Mouse (Mus musculus) WW6 (cell line): ENCODE measurements around the gene Msl1.

Source experiments
- DNase-seq: peaks from one replicate; pipeline ENCODE4 v3.0.0-alpha.2; 2013; ENCODE audit warnings: low read depth, low spot score

Gene Msl1

GRCm38 (mm10) chr11:98764091-98764490 lies 31.2 kb upstream of the Msl1 start:
- no peak for DNase-seq

GRCm38 (mm10) chr11:98764746-98765145 lies 30.6 kb upstream of the Msl1 start:
- no peak for DNase-seq

GRCm38 (mm10) chr11:98765421-98766309 lies 29.7 kb upstream of the Msl1 start:
- DNase-seq: no peak

GRCm38 (mm10) chr11:98766346-98766745 lies 29.0 kb upstream of the Msl1 start:
- DNase-seq: no peak

- no peak for DNase-seq
These were observed 28.5 kb upstream of the Msl1 start for GRCm38 (mm10) chr11:98766816-98767215.

GRCm38 (mm10) chr11:98767276-98767675 lies 28.0 kb upstream of the Msl1 start:
- DNase-seq: no peak

- DNase-seq: no peak
These were observed 27.6 kb upstream of the Msl1 start for GRCm38 (mm10) chr11:98767713-98768112.

- DNase-seq: no peak
These were observed 26.9 kb upstream of the Msl1 start for GRCm38 (mm10) chr11:98768127-98769006.

GRCm38 (mm10) chr11:98769007-98769954 lies 26.0 kb upstream of the Msl1 start:
- no peak for DNase-seq

GRCm38 (mm10) chr11:98770096-98770975 lies 25.0 kb upstream of the Msl1 start:
- DNase-seq: no peak

- DNase-seq: no peak
These were observed 24.2 kb upstream of the Msl1 start for GRCm38 (mm10) chr11:98771131-98771530.

GRCm38 (mm10) chr11:98771844-98772525 lies 23.3 kb upstream of the Msl1 start:
- DNase-seq: no peak

GRCm38 (mm10) chr11:98772667-98773171 lies 22.6 kb upstream of the Msl1 start:
- DNase-seq: no peak

GRCm38 (mm10) chr11:98773635-98774295 lies 21.6 kb upstream of the Msl1 start:
- DNase-seq: peak; percentile 97

- no peak for DNase-seq
These were observed 20.6 kb upstream of the Msl1 start, which contains the start of gene Nr1d1 for GRCm38 (mm10) chr11:98774582-98775347. Gene Nr1d1 (minus strand): TSS chr11:98775333.

- DNase-seq: peak; percentile 97
These were observed 19.8 kb upstream of the Msl1 start for GRCm38 (mm10) chr11:98775348-98776051.

- no peak for DNase-seq
These were observed 19.1 kb upstream of the Msl1 start for GRCm38 (mm10) chr11:98776052-98776764.
